Mouse (Mus musculus): ENCODE results near the gene Snrpg. TPM values are rescaled to one million over a fixed set of nuclear protein-coding genes. Genes with fewer than 3 reads are reported as not detected.

The Snrpg gene
- polyA plus RNA-seq, 1 experiment from 2014 or later = 251 TPM

DNA sequence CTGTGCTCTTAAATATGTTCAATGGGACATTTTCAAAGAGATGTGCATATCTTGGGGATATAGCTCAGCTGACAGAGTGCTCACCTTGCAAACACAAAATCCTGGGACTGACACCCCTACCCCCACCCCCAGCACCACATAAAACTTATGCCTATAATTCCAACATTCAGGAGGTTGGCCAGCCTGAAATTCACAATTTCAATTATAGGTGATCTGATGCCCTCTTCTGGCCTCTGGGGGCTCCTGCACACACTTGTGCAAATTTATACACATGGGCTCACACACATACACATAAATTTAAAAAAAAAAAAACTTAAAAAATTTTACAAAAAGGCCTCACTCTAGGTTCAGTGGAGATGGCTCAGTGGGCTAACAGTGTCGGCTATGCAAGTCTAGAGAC is 22.1 kb downstream of the Snrpg start:
- H3K4me1 ChIP-seq (ENCODE audit: insufficient read depth, low read depth, low read length) = peaks cover 14% of the 10 kb centered on the region; the same call in 1 of the 2 replicates
- peaks cover 12% of the 10 kb centered on the region; the same call in 1 of the 2 replicates for H3K36me3 ChIP-seq (ENCODE audit: insufficient read depth, low read length)
- no peak overlapping the region for H3K4me2 ChIP-seq (replicated peaks; ENCODE audit: low read depth, low read length)
- H3K4me3 ChIP-seq (ENCODE audit: low read depth, low read length) = no peak overlapping the region
- no peak for DNase-seq (ENCODE audit: low spot score)
- H3K9ac ChIP-seq (replicated peaks; ENCODE audit: low read depth) = no peak overlapping the region
- H3K27ac ChIP-seq (ENCODE audit: low read length) = no peak overlapping the region
- 100% methylated on average over 1 of the region's 1 CpGs for WGBS
- no peak for ATAC-seq
- H3K9me3 ChIP-seq (ENCODE audit: low read length) = no peaks in the 10 kb centered on the region
- TF ChIP-seq EP300 (IDR thresholded peaks at IDR 0.05) = no peak
- TF ChIP-seq CTCF (IDR thresholded peaks at IDR 0.05) = peak; percentile 17; the same call in 1 of the 2 replicates
- H3K27me3 ChIP-seq (replicated peaks; ENCODE audit: insufficient read depth, low read length) = no peaks in the 10 kb centered on the region

- 81% methylated on average over 17 of the region's 17 CpGs for WGBS
- TF ChIP-seq EP300 (IDR thresholded peaks at IDR 0.05) (no peak), CTCF (IDR thresholded peaks at IDR 0.05) (no peak)
- H3K9me3 ChIP-seq (ENCODE audit: low read length) = no peaks in the 10 kb centered on the region
- ATAC-seq (no peak), DNase-seq (ENCODE audit: low spot score) (no peak)
- H3K4me3 ChIP-seq (ENCODE audit: low read depth, low read length) = no peak overlapping the region
- H3K36me3 ChIP-seq (ENCODE audit: insufficient read depth, low read length) = peaks cover 12% of the 10 kb centered on the region; the same call in 1 of the 2 replicates
- H3K9ac ChIP-seq (replicated peaks; ENCODE audit: low read depth) = no peak overlapping the region
- H3K4me1 ChIP-seq (ENCODE audit: insufficient read depth, low read depth, low read length) = peaks cover 14% of the 10 kb centered on the region; the same call in 1 of the 2 replicates
- H3K27me3 ChIP-seq (replicated peaks; ENCODE audit: insufficient read depth, low read length) = no peaks in the 10 kb centered on the region
- no peak overlapping the region for H3K4me2 ChIP-seq (replicated peaks; ENCODE audit: low read depth, low read length)
- no peak overlapping the region for H3K27ac ChIP-seq (ENCODE audit: low read length)
Measured at GRCm38 (mm10) chr6:86394078-86394720, 23.1 kb downstream of the Snrpg start.

- H3K4me2 ChIP-seq (replicated peaks; ENCODE audit: low read depth, low read length) = no peak overlapping the region
- TF ChIP-seq CTCF (IDR thresholded peaks at IDR 0.05) (no peak), EP300 (IDR thresholded peaks at IDR 0.05) (no peak)
- no peak overlapping the region for H3K9ac ChIP-seq (replicated peaks; ENCODE audit: low read depth)
- no peaks in the 10 kb centered on the region for H3K9me3 ChIP-seq (ENCODE audit: low read length)
- H3K4me3 ChIP-seq (ENCODE audit: low read depth, low read length) = no peak overlapping the region
- no peak overlapping the region for H3K27ac ChIP-seq (ENCODE audit: low read length)
- no peak for ATAC-seq
- WGBS = 78% methylated on average over 9 of the region's 9 CpGs
- H3K27me3 ChIP-seq (replicated peaks; ENCODE audit: insufficient read depth, low read length) = no peaks in the 10 kb centered on the region
- no peak for DNase-seq (ENCODE audit: low spot score)
- peaks cover 14% of the 10 kb centered on the region; the same call in 1 of the 2 replicates for H3K4me1 ChIP-seq (ENCODE audit: insufficient read depth, low read depth, low read length)
- peaks cover 12% of the 10 kb centered on the region; the same call in 1 of the 2 replicates for H3K36me3 ChIP-seq (ENCODE audit: insufficient read depth, low read length)
Measured at GRCm38 (mm10) chr6:86395021-86395420, 23.9 kb downstream of the Snrpg start.

- WGBS = 15% methylated on average over 10 of the region's 10 CpGs
- H3K27ac ChIP-seq (ENCODE audit: low read length) = peak overlapping the region; percentile 44
- 0 out of 2 replicates have a peak overlapping the region, but pooled peaks have one; percentile 34 for H3K9ac ChIP-seq (replicated peaks; ENCODE audit: low read depth)
- peaks cover 14% of the 10 kb centered on the region; the same call in 1 of the 2 replicates for H3K4me1 ChIP-seq (ENCODE audit: insufficient read depth, low read depth, low read length)
- ATAC-seq = no peak
- DNase-seq (ENCODE audit: low spot score) = no peak
- H3K4me2 ChIP-seq (replicated peaks; ENCODE audit: low read depth, low read length) = peak overlapping the region; percentile 72
- no peaks in the 10 kb centered on the region for H3K27me3 ChIP-seq (replicated peaks; ENCODE audit: insufficient read depth, low read length)
- no peaks in the 10 kb centered on the region for H3K9me3 ChIP-seq (ENCODE audit: low read length)
- H3K36me3 ChIP-seq (ENCODE audit: insufficient read depth, low read length) = peaks cover 7% of the 10 kb centered on the region; the same call in 1 of the 2 replicates
- TF ChIP-seq EP300 (IDR thresholded peaks at IDR 0.05) = no peak
- no peak for TF ChIP-seq CTCF (IDR thresholded peaks at IDR 0.05)
- H3K4me3 ChIP-seq (ENCODE audit: low read depth, low read length) = peak overlapping the region; percentile 61
Measured at GRCm38 (mm10) chr6:86395969-86396368, 24.9 kb downstream of the Snrpg start.

DNA sequence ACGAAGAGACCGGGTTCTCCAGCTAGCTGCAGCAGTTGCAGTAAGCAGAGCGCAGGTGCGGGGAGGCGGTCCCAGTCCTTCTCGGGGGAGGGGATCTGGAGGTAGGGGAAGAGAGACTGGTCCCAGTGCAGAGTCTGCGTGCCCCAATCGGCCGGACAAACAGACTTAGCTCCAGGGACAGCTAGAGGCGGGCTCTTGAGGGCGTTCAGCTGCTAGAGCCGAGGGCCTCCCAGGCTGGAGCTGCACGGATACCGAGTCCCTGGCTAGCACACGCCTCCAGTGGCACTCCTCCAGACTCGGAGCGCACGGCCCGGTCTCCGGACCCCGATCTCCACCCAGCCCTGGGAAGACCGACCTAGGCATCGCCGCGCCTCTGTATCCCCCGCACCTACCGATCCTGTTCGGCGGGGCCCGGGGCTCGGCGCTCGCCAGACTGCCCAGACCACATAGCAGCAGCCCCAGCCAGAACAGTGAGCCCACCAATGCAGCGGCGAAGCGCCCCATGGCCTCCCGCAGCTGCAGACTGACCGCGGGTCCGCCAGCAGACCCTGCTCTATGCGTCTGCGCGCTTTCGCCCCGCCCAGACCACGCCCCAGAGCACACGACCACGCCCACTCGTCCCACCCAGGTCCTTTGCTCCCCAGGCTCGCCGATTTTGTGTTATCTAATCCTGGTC is 25.6 kb downstream of the Snrpg start, which contains the start of gene Pcyox1:
TSS of gene Pcyox1 (minus strand) at position 574 of the 676 bp plus-strand sequence.
- TF ChIP-seq CTCF (IDR thresholded peaks at IDR 0.05) = no peak
- TF ChIP-seq EP300 (IDR thresholded peaks at IDR 0.05) = no peak
- H3K4me2 ChIP-seq (replicated peaks; ENCODE audit: low read depth, low read length) = peak within 1 kb of the TSS; percentile 72
- H3K36me3 ChIP-seq (ENCODE audit: insufficient read depth, low read length) = peaks cover 3% of the 10 kb centered on the region; the same call in 1 of the 2 replicates
- H3K27ac ChIP-seq (ENCODE audit: low read length) = peak within 1 kb of the TSS; percentile 44
- H3K9me3 ChIP-seq (ENCODE audit: low read length) = no peaks in the 10 kb centered on the region
- H3K4me1 ChIP-seq (ENCODE audit: insufficient read depth, low read depth, low read length) = peaks cover 14% of the 10 kb centered on the region; the same call in 1 of the 2 replicates
- peak within 1 kb of the TSS; percentile 39 for H3K9ac ChIP-seq (replicated peaks; ENCODE audit: low read depth)
- ATAC-seq (peak; percentile 96), DNase-seq (ENCODE audit: low spot score) (peak; percentile 88)
- under 1% methylated on average over 48 of the region's 51 CpGs for WGBS
- no peaks in the 10 kb centered on the region for H3K27me3 ChIP-seq (replicated peaks; ENCODE audit: insufficient read depth, low read length)
- H3K4me3 ChIP-seq (ENCODE audit: low read depth, low read length) = peak within 1 kb of the TSS; percentile 61
